Mouse (Mus musculus) heart, postnatal 0 days (tissue): ENCODE measurements around the gene Cyp3a13. TPM values are rescaled to one million over a fixed set of nuclear protein-coding genes. Genes with fewer than 3 reads are reported as not detected.
"Not testable (repeated sequence)": the region's sequence is repeated elsewhere in the genome, so short reads cannot be mapped to it uniquely, and the experiment has no call there.

Experiments
- ATAC-seq: fragments of 200-750 bp; cut with Nextera tagmentation; 2 replicates; pipeline ENCODE4 v1.8.0; 2017; ENCODE audit warnings: low read depth, moderate number of reproducible peaks, moderate library complexity; ENCODE audit not compliant: insufficient read depth
- DNase-seq: peaks from one replicate; pipeline ENCODE4 v3.0.0-alpha.2; 2016; ENCODE audit warnings: low spot score
- H3K27ac ChIP-seq: fragments of 300-500 bp; sonication (generic); 2 replicates; pipeline ENCODE4 v1.5.1; 2014; ENCODE audit warnings: low read depth, mild to moderate bottlenecking
- H3K27me3 ChIP-seq: fragments of 300-500 bp; sonication (generic); 2 replicates; pipeline ENCODE4 v1.6.1; 2014; ENCODE audit warnings: low read length, mixed read lengths; ENCODE audit not compliant: control insufficient read depth, insufficient read depth
- H3K36me3 ChIP-seq: fragments of 300-500 bp; sonication (generic); replicated peaks from 2 replicates; pipeline ENCODE4 v1.6.1; 2014; ENCODE audit warnings: low read length, mixed read lengths; ENCODE audit not compliant: control insufficient read depth, insufficient read depth
- H3K4me1 ChIP-seq: fragments of 300-500 bp; sonication (generic); 2 replicates; pipeline ENCODE4 v1.6.1; 2014; ENCODE audit warnings: antibody characterized with exemption; ENCODE audit not compliant: control insufficient read depth, insufficient read depth
- H3K4me2 ChIP-seq: fragments of 300-500 bp; sonication (generic); 2 replicates; pipeline ENCODE4 v1.6.1; 2014; ENCODE audit warnings: low read depth, mild to moderate bottlenecking, low read length, moderate library complexity
- H3K4me3 ChIP-seq: fragments of 300-500 bp; sonication (generic); 2 replicates; pipeline ENCODE4 v1.5.1; 2014; ENCODE audit warnings: low read depth, low read length
- H3K9ac ChIP-seq: fragments of 300-500 bp; sonication (generic); replicated peaks from 2 replicates; pipeline ENCODE4 v1.6.1; 2014; ENCODE audit warnings: low read depth, low read length, mixed read lengths
- H3K9me3 ChIP-seq: fragments of 300-500 bp; sonication (generic); replicated peaks from 2 replicates; pipeline ENCODE4 v1.6.1; 2016; ENCODE audit warnings: low read length; ENCODE audit not compliant: control insufficient read depth
- CTCF ChIP-seq: IDR thresholded peaks from 2 replicates; pipeline ENCODE4 v1.5.1; 2016; ENCODE audit warnings: antibody characterized with exemption, control low read depth, low read depth
- EP300 ChIP-seq: IDR thresholded peaks from 2 replicates; pipeline ENCODE4 v1.6.1; 2016; ENCODE audit warnings: antibody characterized with exemption, low read depth
- WGBS: fragments of 180-500 bp; shearing (Covaris S2); extraction: QIAGEN DNeasy Blood & Tissue Kit; methylation state at CpG from one replicate; pipeline ENCODE4 v1.1.7; 2014; 5-methylcytosine and 5-hydroxymethylcytosine counted together
- polyA plus RNA-seq: library from polyadenylated mRNA; unstranded; fragments of >200 nt; fragmentation: Nextera tagmentation; extraction: Ambion mirVana; gene quantifications from 2 replicates; pipeline ENCODE4 v1.2.1, GENCODE M21; 2015
- total RNA-seq: library from RNA; depleted of rRNA; stranded (reverse); fragments of >200 nt; gene quantifications from 2 replicates; pipeline ENCODE4 v1.2.3, GENCODE M21; 2014; ENCODE audit warnings: low replicate concordance

Gene Cyp3a13
- total and polyA plus RNA-seq, 2 experiments from 2014 or later = 0.10 TPM; not detected in 1

DNA sequence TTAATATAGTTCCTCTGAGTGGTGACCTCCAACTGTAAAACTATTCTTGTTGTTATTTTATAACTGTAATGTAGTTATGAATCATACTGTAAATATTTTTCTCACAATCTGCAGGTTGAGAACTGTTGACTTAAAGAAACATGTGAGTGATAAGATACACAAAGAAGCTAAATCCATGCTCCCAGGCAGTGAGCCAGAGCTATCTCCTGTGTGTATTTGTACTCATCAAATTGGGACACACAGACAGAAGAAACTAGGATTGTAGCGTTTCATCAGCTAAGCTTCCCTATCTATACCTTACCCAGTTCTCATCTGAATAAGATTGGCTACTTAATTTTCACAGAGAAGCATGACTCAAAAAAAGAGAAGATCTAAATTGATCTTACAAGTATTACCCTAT lies 21.7 kb upstream of the Cyp3a13 start:
- ATAC-seq (no peak), DNase-seq (no peak)
- H3K4me2 ChIP-seq = no peak overlapping the region
- H3K9me3 ChIP-seq = no peaks in the 10 kb centered on the region
- H3K27ac ChIP-seq = no peak overlapping the region
- no peak overlapping the region for H3K4me3 ChIP-seq
- H3K27me3 ChIP-seq = no peaks in the 10 kb centered on the region
- TF ChIP-seq CTCF (no peak), EP300 (no peak)
- WGBS = 51% methylated on average over 1 of the region's 1 CpGs
- H3K36me3 ChIP-seq = no peaks in the 10 kb centered on the region
- H3K4me1 ChIP-seq = no peaks in the 10 kb centered on the region
- no peak overlapping the region for H3K9ac ChIP-seq

DNA sequence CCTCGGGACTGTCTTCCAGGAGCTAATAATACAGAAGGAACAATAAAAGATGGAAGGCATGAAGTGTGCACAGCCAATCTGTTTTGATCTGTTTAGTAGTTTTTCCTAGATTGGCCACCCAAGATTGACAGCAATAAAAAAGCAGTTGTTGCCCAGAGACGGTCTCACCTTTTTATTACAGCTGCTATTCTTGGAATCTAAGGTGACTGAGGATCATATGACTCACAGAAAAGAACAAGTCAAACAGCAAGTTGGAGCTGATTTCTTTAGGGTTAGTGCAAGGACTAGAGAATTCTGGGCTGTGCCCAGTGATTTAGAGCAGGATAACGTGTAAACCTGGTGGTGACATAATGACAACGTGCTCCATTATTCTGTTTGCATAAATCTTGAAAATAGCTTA lies 19.5 kb upstream of the Cyp3a13 start:
- H3K4me3 ChIP-seq = no peak overlapping the region
- no peak overlapping the region for H3K4me2 ChIP-seq
- no peak for ATAC-seq
- WGBS = 73% methylated on average over 4 of the region's 4 CpGs
- no peak for DNase-seq
- H3K4me1 ChIP-seq = no peaks in the 10 kb centered on the region
- no peaks in the 10 kb centered on the region for H3K36me3 ChIP-seq
- H3K27ac ChIP-seq = no peak overlapping the region
- TF ChIP-seq CTCF = no peak
- TF ChIP-seq EP300 = no peak
- H3K9ac ChIP-seq = no peak overlapping the region
- no peaks in the 10 kb centered on the region for H3K27me3 ChIP-seq
- H3K9me3 ChIP-seq = no peaks in the 10 kb centered on the region

DNA sequence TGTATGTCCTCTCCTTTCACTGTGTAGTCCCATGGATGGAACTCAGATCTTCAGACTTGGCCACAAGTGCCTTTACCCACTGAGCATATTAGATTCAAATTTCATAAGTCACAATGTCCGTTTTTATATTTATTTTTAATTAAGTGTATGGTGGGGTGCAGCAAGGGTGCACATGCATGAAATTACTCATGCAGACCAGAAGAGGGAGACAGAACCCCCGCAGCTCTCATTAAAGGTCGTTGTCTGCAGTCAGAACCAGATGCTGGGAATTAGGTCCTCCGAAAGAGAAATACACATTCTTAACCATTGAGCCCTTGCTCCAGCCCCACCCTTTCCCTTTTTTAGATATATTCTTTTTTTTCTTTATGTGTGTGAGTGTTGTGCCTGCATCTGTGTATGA lies 15.8 kb upstream of the Cyp3a13 start:
- Histone ChIP-seq H3K9me3 (no peaks in the 10 kb centered on the region), H3K4me1 (no peaks in the 10 kb centered on the region), H3K9ac (no peak overlapping the region), H3K27ac (no peak overlapping the region), H3K4me2 (no peak overlapping the region), H3K4me3 (no peak overlapping the region), H3K36me3 (no peaks in the 10 kb centered on the region), H3K27me3 (no peaks in the 10 kb centered on the region)
- no peak; the same call in 1 of the 2 replicates for TF ChIP-seq CTCF
- no peak for TF ChIP-seq EP300
- no peak for DNase-seq
- 58% methylated on average over 4 of the region's 4 CpGs for WGBS
- ATAC-seq = no peak

DNA sequence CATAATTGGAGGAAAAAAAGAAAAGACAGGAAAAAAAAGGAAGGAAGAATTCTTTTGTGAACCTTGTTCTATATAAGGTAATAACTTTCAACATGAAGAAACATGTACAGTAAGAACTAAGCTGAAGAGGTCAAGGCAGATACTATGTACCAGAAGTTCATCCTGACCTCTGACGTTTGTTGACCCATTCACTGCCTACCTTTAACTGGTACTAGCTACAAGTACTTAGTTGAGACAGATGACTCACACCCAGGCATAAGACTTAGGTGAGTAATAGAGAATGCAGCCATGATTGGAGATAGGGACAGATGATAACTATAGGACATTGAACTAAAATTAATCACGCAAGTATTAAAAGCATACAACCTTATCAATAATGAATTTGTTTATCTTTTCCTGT lies 15.1 kb upstream of the Cyp3a13 start:
- Histone ChIP-seq H3K4me1 (no peaks in the 10 kb centered on the region), H3K4me2 (no peak overlapping the region), H3K9ac (no peak overlapping the region), H3K36me3 (no peaks in the 10 kb centered on the region), H3K9me3 (no peaks in the 10 kb centered on the region), H3K27ac (no peak overlapping the region), H3K27me3 (no peaks in the 10 kb centered on the region), H3K4me3 (no peak overlapping the region)
- TF ChIP-seq EP300 = no peak
- TF ChIP-seq CTCF = no peak
- ATAC-seq (no peak), DNase-seq (no peak)
- 81% methylated on average over 2 of the region's 2 CpGs for WGBS

DNA sequence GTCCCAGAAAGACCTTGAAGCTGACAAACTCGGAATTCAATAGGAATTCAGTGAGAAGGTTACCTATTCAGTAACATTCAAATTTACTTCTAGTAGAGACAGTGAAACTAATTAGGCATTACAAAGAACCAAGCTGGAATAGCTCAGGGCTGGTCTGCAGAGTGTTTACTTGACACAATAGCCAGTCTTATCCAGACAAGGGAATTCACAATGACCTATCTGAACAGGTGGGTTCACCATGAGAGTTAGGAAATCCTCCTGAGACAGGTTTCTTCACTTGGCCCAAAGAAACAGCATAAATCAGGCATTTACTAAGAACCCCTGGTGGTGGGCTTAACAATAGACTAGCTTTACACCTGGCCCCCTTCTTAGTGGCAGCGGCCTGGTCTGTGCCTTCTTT lies 12.5 kb upstream of the Cyp3a13 start:
- not testable (repeated sequence) for H3K9ac ChIP-seq, H3K4me2 ChIP-seq, H3K4me3 ChIP-seq, H3K9me3 ChIP-seq, H3K27ac ChIP-seq, H3K27me3 ChIP-seq, ATAC-seq, H3K4me1 ChIP-seq, DNase-seq, H3K36me3 ChIP-seq
- 67% methylated on average over 2 of the region's 2 CpGs for WGBS

DNA sequence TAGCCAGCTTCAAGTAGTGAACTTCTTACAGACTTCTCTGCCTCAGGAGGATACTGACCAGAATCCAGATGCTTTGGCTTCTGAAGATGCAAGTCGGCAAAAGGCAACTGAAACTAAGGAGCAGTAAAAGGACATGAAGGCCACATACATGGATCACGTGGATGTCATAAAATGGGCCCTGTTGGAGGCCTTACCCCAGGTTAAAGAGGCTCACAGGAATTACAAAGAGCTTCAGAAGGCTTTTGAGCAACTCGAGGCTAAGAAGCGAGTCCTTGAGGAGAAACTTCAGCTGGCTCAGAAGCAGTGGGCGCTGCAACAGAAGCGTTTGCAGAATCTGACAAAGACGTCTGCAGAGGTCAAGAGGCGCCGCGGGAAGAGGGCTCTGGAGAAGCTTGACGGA lies 7.0 kb upstream of the Cyp3a13 start:
- no peak for TF ChIP-seq CTCF
- TF ChIP-seq EP300 = no peak
- Histone ChIP-seq H3K4me2 (no peak overlapping the region), H3K9me3 (no peaks in the 10 kb centered on the region), H3K27ac (no peak overlapping the region), H3K27me3 (no peaks in the 10 kb centered on the region), H3K4me1 (no peaks in the 10 kb centered on the region), H3K36me3 (no peaks in the 10 kb centered on the region), H3K9ac (no peak overlapping the region), H3K4me3 (no peak overlapping the region)
- 72% methylated on average over 11 of the region's 11 CpGs for WGBS
- DNase-seq (no peak), ATAC-seq (no peak)
